Mouse (Mus musculus) cerebellum, adult 9-10 months (tissue): ENCODE measurements around the gene Gm10408.
"Not testable (repeated sequence)": the region's sequence is repeated elsewhere in the genome, so short reads cannot be mapped to it uniquely, and the experiment has no call there.

Source experiments
- DNase-seq: peaks from one replicate; pipeline ENCODE4 v3.0.0; 2022

The Gm10408 gene

GRCm38 (mm10) chr14:3449079-3449478 lies at the start of gene Gm10408:
Gene Gm10408 (plus strand): TSS chr14:3449379.
- not testable (repeated sequence) for DNase-seq

- DNase-seq, result not testable (repeated sequence)
Observed at GRCm38 (mm10) chr14:3412314-3412713, 36.9 kb upstream of the Gm10408 start, which contains the start of gene Gm10409. Gene Gm10409 (plus strand): TSS chr14:3412614.

- not testable (repeated sequence) for DNase-seq
Observed at GRCm38 (mm10) chr14:3427803-3428202, 21.4 kb upstream of the Gm10408 start, which contains the start of gene Gm3005. Gene Gm3005 (plus strand): TSS chr14:3428103.
